9 mouse cellular contexts compared by ENCODE assay signal in the genomic region with DNA sequence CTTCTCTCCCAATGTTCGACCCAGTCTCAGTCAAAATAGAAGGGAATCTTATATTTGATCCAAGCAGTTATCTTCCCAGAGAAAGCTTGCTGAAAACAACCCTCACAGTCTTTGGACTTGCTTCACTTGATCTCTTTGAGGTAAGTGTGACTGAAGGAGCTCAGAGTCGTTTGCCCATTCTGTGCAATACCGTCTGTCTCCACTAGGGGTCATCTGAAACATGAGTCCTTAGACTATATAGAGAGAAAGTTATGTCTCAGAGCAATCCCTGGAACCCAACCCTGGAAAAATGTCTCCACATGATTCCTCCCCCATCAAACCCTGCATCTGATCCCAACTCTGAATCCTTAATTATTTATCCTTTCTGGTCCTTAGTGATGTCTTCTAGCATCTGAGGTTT. TPM values are rescaled to one million over a fixed set of nuclear protein-coding genes. Genes with fewer than 3 reads are reported as not detected.
DNase-seq lines count a peak whose midpoint lies in the region; ATAC-seq and TF ChIP-seq lines count a peak whose summit lies in the region.
"Had no signal": no experiment of that assay in that cellular context is flagged by ENCODE, and none has a peak within 500 bp of the region (broad histone marks: within the 10 kb centered on the region; RNA-seq: fewer than 3 reads in every experiment).

No protein-coding gene starts in this region.

- TF ChIP-seq EP300 in lung, postnatal 0 days (IDR thresholded peaks at IDR 0.05), result no peak
- TF ChIP-seq EP300 in stomach, postnatal 0 days (optimal IDR thresholded peaks at IDR 0.05), result no peak

- H3K4me1 ChIP-seq in hindbrain, embryonic 14.5 days (replicated peaks; ENCODE audit: control insufficient read depth, insufficient read depth, low read length), result no peaks in the 10 kb centered on the region
- H3K4me1 ChIP-seq in lung, postnatal 0 days (ENCODE audit: insufficient read depth, low read depth, low read length), result no peaks in the 10 kb centered on the region
- no peaks in the 10 kb centered on the region for H3K4me1 ChIP-seq in stomach, postnatal 0 days (replicated peaks; ENCODE audit: control insufficient read depth, insufficient read depth)
- H3K4me1 ChIP-seq: limb, embryonic 12.5 days had no signal

- intact Hi-C loops in heart, postnatal 25 days (cut with DNase I), result loop anchor here (1.0 to 2.0 kb wide), 2 partner anchors 242 to 315 kb away; no protein-coding TSS in a partner anchor

- ATAC-seq in hindbrain, embryonic 14.5 days (ENCODE audit: low FRiP score), result no peak
- no peak; the same call in 1 of the 2 replicates for ATAC-seq in lung, postnatal 0 days
- ATAC-seq in stomach, postnatal 0 days (ENCODE audit: low FRiP score, low TSS enrichment), result no peak

- no peaks in the 10 kb centered on the region for H3K36me3 ChIP-seq in hindbrain, embryonic 14.5 days (replicated peaks; ENCODE audit: control insufficient read depth, insufficient read depth)
- no peaks in the 10 kb centered on the region for H3K36me3 ChIP-seq in lung, postnatal 0 days (ENCODE audit: insufficient read depth, low read length)
- no peaks in the 10 kb centered on the region for H3K36me3 ChIP-seq in stomach, postnatal 0 days (ENCODE audit: control insufficient read depth, insufficient read depth, low read length)
- H3K36me3 ChIP-seq: limb, embryonic 12.5 days had no signal

- 14% methylated on average over 3 of the region's 3 CpGs for WGBS in hindbrain, embryonic 14.5 days
- WGBS in lung, postnatal 0 days, result 11% methylated on average over 3 of the region's 3 CpGs
- 3% methylated on average over 3 of the region's 3 CpGs for WGBS in stomach, postnatal 0 days

- TF ChIP-seq CTCF in lung, postnatal 0 days (IDR thresholded peaks at IDR 0.05), result peak; percentile 90
- peak; percentile 85 for TF ChIP-seq CTCF in stomach, postnatal 0 days (IDR thresholded peaks at IDR 0.05; ENCODE audit: low read depth)

- no peak overlapping the region for H3K27ac ChIP-seq in hindbrain, embryonic 14.5 days
- H3K27ac ChIP-seq in lung, postnatal 0 days (ENCODE audit: low read length), result no peak overlapping the region
- no peak overlapping the region for H3K27ac ChIP-seq in stomach, postnatal 0 days (replicated peaks)
- H3K27ac ChIP-seq: limb, embryonic 12.5 days had no signal

- H3K9me3 ChIP-seq in hindbrain, embryonic 14.5 days (ENCODE audit: control insufficient read depth, low read length), result no peaks in the 10 kb centered on the region
- no peaks in the 10 kb centered on the region for H3K9me3 ChIP-seq in lung, postnatal 0 days (ENCODE audit: low read length)
- no peaks in the 10 kb centered on the region for H3K9me3 ChIP-seq in stomach, postnatal 0 days (ENCODE audit: control insufficient read depth, low read length)
- H3K9me3 ChIP-seq: limb, embryonic 12.5 days had no signal

- no peak overlapping the region for H3K9ac ChIP-seq in hindbrain, embryonic 14.5 days
- H3K9ac ChIP-seq in lung, postnatal 0 days (replicated peaks; ENCODE audit: low read depth), result no peak overlapping the region
- H3K9ac ChIP-seq in stomach, postnatal 0 days (ENCODE audit: low read length), result no peak overlapping the region
- H3K9ac ChIP-seq: limb, embryonic 12.5 days had no signal

- H3K4me2 ChIP-seq in hindbrain, embryonic 14.5 days (replicated peaks), result no peak overlapping the region
- H3K4me2 ChIP-seq in lung, postnatal 0 days (replicated peaks; ENCODE audit: low read depth, low read length), result no peak overlapping the region
- no peak overlapping the region for H3K4me2 ChIP-seq in stomach, postnatal 0 days (replicated peaks; ENCODE audit: low read depth)
- H3K4me2 ChIP-seq: limb, embryonic 12.5 days had no signal

- peak; percentile 29 for DNase-seq in heart, adult 8-10 months (ENCODE audit: low spot score)
- DNase-seq in heart, postnatal 25 days (ENCODE audit: low spot score), result no peak
- DNase-seq in urinary bladder, postnatal 36 days (ENCODE audit: low spot score in 2 of 2), result peak; percentile 11
- DNase-seq in urinary bladder, postnatal 4 days (ENCODE audit: low spot score in 2 of 2), result no peak
- peak; percentile 21 to 50 for DNase-seq in cerebellum, postnatal 36 days
- DNase-seq in hindbrain, embryonic 14.5 days (ENCODE audit: low spot score), result peak; percentile 85
- peak; percentile 63 for DNase-seq in lung, postnatal 0 days (ENCODE audit: low spot score)
- peak; percentile 69 for DNase-seq in stomach, postnatal 0 days (ENCODE audit: low spot score)

- no peaks in the 10 kb centered on the region for H3K27me3 ChIP-seq in hindbrain, embryonic 14.5 days (ENCODE audit: control insufficient read depth, insufficient read depth, low read length)
- H3K27me3 ChIP-seq in lung, postnatal 0 days (replicated peaks; ENCODE audit: insufficient read depth, low read length), result no peaks in the 10 kb centered on the region
- no peaks in the 10 kb centered on the region for H3K27me3 ChIP-seq in stomach, postnatal 0 days (ENCODE audit: control insufficient read depth, insufficient read depth, low read length)
- H3K27me3 ChIP-seq: limb, embryonic 12.5 days had no signal

- H3K4me3 ChIP-seq in hindbrain, embryonic 14.5 days (replicated peaks; ENCODE audit: low read length), result no peak overlapping the region
- no peak overlapping the region for H3K4me3 ChIP-seq in lung, postnatal 0 days (ENCODE audit: low read depth, low read length)
- no peak overlapping the region for H3K4me3 ChIP-seq in stomach, postnatal 0 days (ENCODE audit: low read depth, low read length)
- H3K4me3 ChIP-seq: limb, embryonic 12.5 days had no signal

RNA-seq across cellular contexts. Expression of gene Apob, which starts 13.4 kb away (rescaled TPM):
- under 1 TPM in 1 of 4 experiments, not detected in 3; 0.03 TPM for total RNA-seq in heart, adult 8-10 months (2022)
- total RNA-seq in heart, postnatal 25 days (2021), result not detected
- 0.08 and 0.19 TPM in 2 replicates for polyA plus RNA-seq in hindbrain, embryonic 14.5 days (2014; fragmentation: Nextera tagmentation; extraction: Ambion mirVana)
- 0.27 and 0.53 TPM in 2 replicates for polyA plus RNA-seq in lung, postnatal 0 days (2015; fragmentation: Nextera tagmentation; extraction: Ambion mirVana)
- polyA plus RNA-seq in stomach, postnatal 0 days (2015; fragmentation: Nextera tagmentation; extraction: Ambion mirVana), result 1.3 and 1.6 TPM in 2 replicates

Comparison
In these comparisons a context has a peak if more than half of its experiments do, and no peak if none do; other contexts are left out.
1. DNase-seq: peak in heart, adult 8-10 months (single experiment), urinary bladder, postnatal 36 days (2 of 2), cerebellum, postnatal 36 days (2 of 2), hindbrain, embryonic 14.5 days (single experiment), lung, postnatal 0 days (single experiment) and stomach, postnatal 0 days (single experiment); none in heart, postnatal 25 days (single experiment) and urinary bladder, postnatal 4 days (0 of 2).